Mouse (Mus musculus) 416B (cell line): ENCODE measurements around the gene Pnkp.

Source experiments
- DNase-seq: peaks from one replicate; pipeline ENCODE4 v3.0.0; 2011; ENCODE audit warnings: low read depth

Gene Pnkp

GRCm38 (mm10) chr7:44857042-44857552 lies at the start of gene Pnkp:
Gene Pnkp (plus strand): TSS chr7:44857139.
- peak; percentile 97 for DNase-seq

- no peak for DNase-seq
Observed at GRCm38 (mm10) chr7:44808927-44809326, 48.0 kb upstream of the Pnkp start.

- DNase-seq, result no peak
Observed at GRCm38 (mm10) chr7:44809466-44809865, 47.5 kb upstream of the Pnkp start.

- DNase-seq, result no peak
Observed at GRCm38 (mm10) chr7:44810365-44810764, 46.6 kb upstream of the Pnkp start.

GRCm38 (mm10) chr7:44810819-44811557 lies 46.0 kb upstream of the Pnkp start:
- DNase-seq, result no peak

- no peak for DNase-seq
Observed at GRCm38 (mm10) chr7:44812651-44813325, 44.2 kb upstream of the Pnkp start.

GRCm38 (mm10) chr7:44813985-44814384 lies 43.0 kb upstream of the Pnkp start:
- no peak for DNase-seq

- DNase-seq, result no peak
Observed at GRCm38 (mm10) chr7:44814423-44814822, 42.5 kb upstream of the Pnkp start.

- DNase-seq, result no peak
Observed at GRCm38 (mm10) chr7:44814952-44815553, 41.9 kb upstream of the Pnkp start.

- DNase-seq, result peak; percentile 100
Observed at GRCm38 (mm10) chr7:44815721-44816469, 41.0 kb upstream of the Pnkp start, which contains the start of the genes Nup62 and Il4i1. Gene Nup62 (plus strand): TSS chr7:44816088. Gene Il4i1 (plus strand): TSS chr7:44816387.

- DNase-seq, result peak; percentile 70
Observed at GRCm38 (mm10) chr7:44816470-44817021, 40.4 kb upstream of the Pnkp start, which contains the start of gene Atf5. Gene Atf5 (minus strand): TSS chr7:44816658.

- DNase-seq, result no peak
Observed at GRCm38 (mm10) chr7:44817441-44817840, 39.5 kb upstream of the Pnkp start.

GRCm38 (mm10) chr7:44818164-44818563 lies 38.8 kb upstream of the Pnkp start:
- peak; percentile 54 for DNase-seq

- peak; percentile 73 for DNase-seq
Observed at GRCm38 (mm10) chr7:44818751-44819235, 38.1 kb upstream of the Pnkp start.

- no peak for DNase-seq
Observed at GRCm38 (mm10) chr7:44819391-44819790, 37.5 kb upstream of the Pnkp start.

- DNase-seq, result no peak
Observed at GRCm38 (mm10) chr7:44819863-44820262, 37.1 kb upstream of the Pnkp start.

GRCm38 (mm10) chr7:44820525-44820924 lies 36.4 kb upstream of the Pnkp start:
- DNase-seq, result no peak

GRCm38 (mm10) chr7:44821666-44822448 lies 35.1 kb upstream of the Pnkp start:
- DNase-seq, result peak; percentile 57

- no peak for DNase-seq
Observed at GRCm38 (mm10) chr7:44823409-44823808, 33.5 kb upstream of the Pnkp start.

GRCm38 (mm10) chr7:44824872-44825271 lies 32.1 kb upstream of the Pnkp start:
- DNase-seq, result peak; percentile 82

GRCm38 (mm10) chr7:44826771-44827170 lies 30.2 kb upstream of the Pnkp start:
- DNase-seq, result peak; percentile 75
